Mouse (Mus musculus) thymus, adult 2 months (tissue): ENCODE results near the gene Ccni.

Source experiments
- CTCF ChIP-seq: fragments of 200-500 bp; IDR thresholded peaks from 2 replicates; pipeline ENCODE4 v1.5.1; 2012; ENCODE audit warnings: mild to moderate bottlenecking, control low read depth, low read length, moderate library complexity, borderline replicate concordance; ENCODE audit not compliant: control insufficient read depth, poor library complexity, insufficient read depth; ENCODE audit errors: extremely low read depth
- POLR2A ChIP-seq: fragments of 200-500 bp; IDR thresholded peaks from 2 replicates; pipeline ENCODE4 v1.6.1; 2012; ENCODE audit warnings: mild to moderate bottlenecking, low read length, control low read depth, moderate library complexity; ENCODE audit not compliant: control insufficient read depth, poor library complexity, insufficient read depth; ENCODE audit errors: extremely low read depth

DNA sequence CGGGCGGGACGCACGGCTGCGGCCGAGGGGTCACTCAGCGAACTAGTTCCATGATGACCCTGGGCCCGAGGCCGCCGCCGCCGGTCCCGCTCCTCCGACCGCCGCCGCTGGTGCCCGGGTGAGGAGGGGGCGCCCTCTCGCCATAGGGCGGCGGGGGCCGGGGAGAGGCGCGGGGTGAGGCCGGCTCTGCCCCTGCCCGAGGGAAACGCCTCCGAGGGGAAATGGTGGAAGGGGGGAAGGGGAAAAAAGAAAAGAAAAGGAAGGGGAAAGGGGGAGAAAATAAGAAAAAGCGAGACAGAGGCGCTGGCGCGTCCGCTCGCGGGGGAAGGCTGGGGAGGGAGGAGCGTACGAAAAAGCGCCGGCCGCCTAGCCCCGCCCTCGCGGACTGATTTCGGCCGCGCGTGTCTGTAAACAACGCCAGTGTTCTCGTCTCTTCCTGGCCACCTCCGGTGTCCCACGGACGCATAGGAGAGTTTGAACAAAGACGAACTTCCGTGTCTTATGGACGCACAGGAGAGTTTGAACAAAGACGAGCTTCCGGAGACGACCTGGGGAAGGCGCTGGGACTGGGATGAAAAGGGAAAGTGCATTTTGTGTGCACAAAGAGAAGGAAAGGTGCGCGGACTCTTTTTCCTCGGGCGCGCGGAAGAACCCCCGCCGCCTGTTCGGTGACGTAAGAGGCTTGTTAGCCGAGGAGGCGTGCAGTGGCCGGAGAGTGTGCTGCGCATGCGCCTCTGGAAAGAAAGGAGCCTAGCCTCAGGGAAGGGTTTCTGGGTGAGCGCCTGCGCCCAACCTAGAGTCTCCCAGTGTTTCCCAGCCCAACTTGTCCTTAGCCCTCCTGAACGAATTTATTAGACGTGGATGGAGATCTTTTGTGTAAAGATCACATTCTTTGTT lies at the start of gene Ccni, which contains the start of gene 2010109A12Rik:
- peak; percentile 81 for TF ChIP-seq POLR2A
- TF ChIP-seq CTCF: 0 out of 2 replicates have a peak, but pooled peaks have one; percentile 5
